In the genomic region with DNA sequence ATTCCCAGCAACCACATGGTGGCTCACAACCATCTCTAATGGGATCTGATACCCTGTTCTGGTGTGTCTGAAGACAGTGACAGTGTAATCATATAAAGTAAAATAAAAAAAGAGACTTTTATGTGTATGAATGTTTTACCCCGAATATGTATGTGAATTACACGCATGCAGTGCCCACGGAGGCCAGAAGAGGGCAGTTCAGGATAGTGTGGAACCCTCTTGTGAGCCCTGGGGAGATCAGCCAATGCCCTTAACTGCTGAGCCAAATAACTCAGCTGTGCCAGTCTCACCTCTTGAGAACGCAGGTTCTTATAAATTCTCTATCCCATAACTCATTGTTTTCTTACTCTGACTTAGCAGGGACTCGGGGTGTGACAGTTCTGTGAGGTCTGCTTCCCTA, we compare ENCODE assay signal across 9 mouse cellular contexts. TPM values are rescaled to one million over a fixed set of nuclear protein-coding genes. Genes with fewer than 3 reads are reported as not detected.
DNase-seq lines count a peak whose midpoint lies in the region; ATAC-seq and TF ChIP-seq lines count a peak whose summit lies in the region.
"Had no signal": no experiment of that assay in that cellular context is flagged by ENCODE, and none has a peak within 500 bp of the region (broad histone marks: within the 10 kb centered on the region; RNA-seq: fewer than 3 reads in every experiment).

No protein-coding gene starts in this region.

- H3K36me3 ChIP-seq in forebrain, embryonic 14.5 days (ENCODE audit: control insufficient read depth, insufficient read depth, low read length), result peaks cover 50% of the 10 kb centered on the region
- H3K36me3 ChIP-seq in forebrain, embryonic 13.5 days (ENCODE audit: poor library complexity, severe bottlenecking), result peaks cover 46% of the 10 kb centered on the region
- H3K36me3 ChIP-seq in lung, embryonic 14.5 days (ENCODE audit: insufficient read depth), result peaks cover 35% of the 10 kb centered on the region
- H3K36me3 ChIP-seq in stomach, postnatal 0 days (ENCODE audit: control insufficient read depth, insufficient read depth, low read length), result peaks cover 26% of the 10 kb centered on the region
- peaks cover 21% of the 10 kb centered on the region for H3K36me3 ChIP-seq in intestine, embryonic 16.5 days (ENCODE audit: control insufficient read depth, insufficient read depth, low read length)

- 66% methylated on average over 5 of the region's 5 CpGs for whole genome bisulfite sequencing in forebrain, embryonic 14.5 days
- 66% methylated on average over 5 of the region's 5 CpGs for WGBS in forebrain, embryonic 13.5 days
- 64% methylated on average over 5 of the region's 5 CpGs for whole genome bisulfite sequencing in lung, embryonic 14.5 days
- WGBS in stomach, postnatal 0 days, result 76% methylated on average over 5 of the region's 5 CpGs
- WGBS in intestine, embryonic 16.5 days, result 70% methylated on average over 5 of the region's 5 CpGs

- H3K27me3 ChIP-seq in forebrain, embryonic 14.5 days (replicated peaks; ENCODE audit: control insufficient read depth, insufficient read depth, low read length), result no peaks in the 10 kb centered on the region
- no peaks in the 10 kb centered on the region for H3K27me3 ChIP-seq in forebrain, embryonic 13.5 days
- no peaks in the 10 kb centered on the region for H3K27me3 ChIP-seq in lung, embryonic 14.5 days (ENCODE audit: insufficient read depth, low read length)
- no peaks in the 10 kb centered on the region for H3K27me3 ChIP-seq in stomach, postnatal 0 days (ENCODE audit: control insufficient read depth, insufficient read depth, low read length)
- H3K27me3 ChIP-seq in intestine, embryonic 16.5 days (replicated peaks; ENCODE audit: control insufficient read depth, insufficient read depth, low read length), result no peaks in the 10 kb centered on the region

- TF ChIP-seq CTCF in lung, embryonic 14.5 days (IDR thresholded peaks at IDR 0.05; ENCODE audit: low read depth), result peak; percentile 58
- TF ChIP-seq CTCF in stomach, postnatal 0 days (IDR thresholded peaks at IDR 0.05; ENCODE audit: low read depth), result peak; percentile 67

- H3K9ac ChIP-seq in forebrain, embryonic 14.5 days (ENCODE audit: low read length), result no peak overlapping the region
- H3K9ac ChIP-seq in forebrain, embryonic 13.5 days, result no peak overlapping the region
- H3K9ac ChIP-seq in lung, embryonic 14.5 days, result no peak overlapping the region
- H3K9ac ChIP-seq in stomach, postnatal 0 days (ENCODE audit: low read length), result no peak overlapping the region
- H3K9ac ChIP-seq in intestine, embryonic 16.5 days (ENCODE audit: low read depth, low read length), result no peak overlapping the region

- H3K9me3 ChIP-seq in forebrain, embryonic 14.5 days (replicated peaks; ENCODE audit: control insufficient read depth, low read length), result no peaks in the 10 kb centered on the region
- no peaks in the 10 kb centered on the region for H3K9me3 ChIP-seq in forebrain, embryonic 13.5 days (replicated peaks)
- no peaks in the 10 kb centered on the region for H3K9me3 ChIP-seq in lung, embryonic 14.5 days (ENCODE audit: low read depth, low read length)
- H3K9me3 ChIP-seq in stomach, postnatal 0 days (ENCODE audit: control insufficient read depth, low read length), result no peaks in the 10 kb centered on the region
- no peaks in the 10 kb centered on the region for H3K9me3 ChIP-seq in intestine, embryonic 16.5 days (ENCODE audit: control insufficient read depth, low read length)

- no peak overlapping the region for H3K4me3 ChIP-seq in forebrain, embryonic 14.5 days (ENCODE audit: low read depth, low read length)
- H3K4me3 ChIP-seq in forebrain, embryonic 13.5 days, result no peak overlapping the region
- no peak overlapping the region for H3K4me3 ChIP-seq in lung, embryonic 14.5 days (ENCODE audit: low read depth, low read length)
- no peak overlapping the region for H3K4me3 ChIP-seq in stomach, postnatal 0 days (ENCODE audit: low read depth, low read length)
- no peak overlapping the region for H3K4me3 ChIP-seq in intestine, embryonic 16.5 days (ENCODE audit: low read length)

- no peaks in the 10 kb centered on the region for H3K4me1 ChIP-seq in forebrain, embryonic 14.5 days (ENCODE audit: control insufficient read depth, insufficient read depth, low read length)
- H3K4me1 ChIP-seq in forebrain, embryonic 13.5 days, result 0 out of 2 replicates have a peak, but pooled peaks cover 3% of the 10 kb centered on the region
- no peaks in the 10 kb centered on the region for H3K4me1 ChIP-seq in lung, embryonic 14.5 days (ENCODE audit: insufficient read depth)
- no peaks in the 10 kb centered on the region for H3K4me1 ChIP-seq in stomach, postnatal 0 days (replicated peaks; ENCODE audit: control insufficient read depth, insufficient read depth)
- no peaks in the 10 kb centered on the region for H3K4me1 ChIP-seq in intestine, embryonic 16.5 days (ENCODE audit: control insufficient read depth, insufficient read depth, low read length)

- no peak overlapping the region for H3K4me2 ChIP-seq in forebrain, embryonic 14.5 days (ENCODE audit: low read length)
- H3K4me2 ChIP-seq in forebrain, embryonic 13.5 days, result no peak overlapping the region
- no peak overlapping the region for H3K4me2 ChIP-seq in lung, embryonic 14.5 days
- H3K4me2 ChIP-seq in stomach, postnatal 0 days (replicated peaks; ENCODE audit: low read depth), result no peak overlapping the region
- no peak overlapping the region for H3K4me2 ChIP-seq in intestine, embryonic 16.5 days (ENCODE audit: low read depth, low read length)

- H3K27ac ChIP-seq in forebrain, embryonic 14.5 days (ENCODE audit: low read depth, low read length), result no peak overlapping the region
- H3K27ac ChIP-seq in forebrain, embryonic 13.5 days, result no peak overlapping the region
- H3K27ac ChIP-seq in lung, embryonic 14.5 days (ENCODE audit: low read depth), result no peak overlapping the region
- no peak overlapping the region for H3K27ac ChIP-seq in stomach, postnatal 0 days (replicated peaks)
- no peak overlapping the region for H3K27ac ChIP-seq in intestine, embryonic 16.5 days (ENCODE audit: low read length)

- DNase-seq in forebrain, embryonic 14.5 days (ENCODE audit: low spot score), result peak; percentile 46
- DNase-seq in lung, embryonic 14.5 days, result peak; percentile 54
- DNase-seq in lung, postnatal 25 days (ENCODE audit: low spot score), result no peak
- DNase-seq in stomach, postnatal 0 days (ENCODE audit: low spot score), result peak; percentile 27
- DNase-seq in natural killer cell, adult 2 months (ENCODE audit: low spot score in 2 of 2), result no peak

- ATAC-seq in forebrain, embryonic 14.5 days, result no peak
- no peak for ATAC-seq in forebrain, embryonic 13.5 days
- no peak for ATAC-seq in lung, embryonic 14.5 days (ENCODE audit: insufficient read depth)
- ATAC-seq in common myeloid progenitor, adult 5-6 weeks (replicated peaks; ENCODE audit: low read depth, poor library complexity, severe bottlenecking), result peak; percentile 61
- no peak for ATAC-seq in stomach, postnatal 0 days (ENCODE audit: low FRiP score, low TSS enrichment)
- ATAC-seq in intestine, embryonic 16.5 days, result no peak

- no peak for TF ChIP-seq EP300 in stomach, postnatal 0 days (optimal IDR thresholded peaks at IDR 0.05)

RNA-seq across cellular contexts. Expression of a gene that starts 12.9 kb away (rescaled TPM):
- 3.1 and 4.4 TPM in 2 replicates for polyA plus RNA-seq in forebrain, embryonic 14.5 days (2014; fragmentation: Nextera tagmentation; extraction: Ambion mirVana)
- polyA plus RNA-seq in forebrain, embryonic 13.5 days (2015; fragmentation: Nextera tagmentation; extraction: Ambion mirVana), result 2.1 TPM in 2 replicates
- not detected in 2 replicates for polyA plus RNA-seq in lung, embryonic 14.5 days (2014; fragmentation: Nextera tagmentation; extraction: Ambion mirVana)
- total RNA-seq in common myeloid progenitor, adult 5-6 weeks (2017), result not detected in 2 replicates
- polyA plus RNA-seq in stomach, postnatal 0 days (2015; fragmentation: Nextera tagmentation; extraction: Ambion mirVana), result 0.21 and 0.30 TPM in 2 replicates
- polyA plus RNA-seq in intestine, embryonic 16.5 days (2015; fragmentation: Nextera tagmentation; extraction: Ambion mirVana), result 0.11 and 0.16 TPM in 2 replicates
- polyA plus RNA-seq: liver, embryonic 16.5 days had no signal

RNA-seq across cellular contexts. Expression of a gene that starts 43.0 kb away (rescaled TPM):
- 51.8 and 71.1 TPM in 2 replicates for polyA plus RNA-seq in forebrain, embryonic 14.5 days (2014; fragmentation: Nextera tagmentation; extraction: Ambion mirVana)
- polyA plus RNA-seq in forebrain, embryonic 13.5 days (2015; fragmentation: Nextera tagmentation; extraction: Ambion mirVana), result 53.7 and 54.6 TPM in 2 replicates
- 37.1 and 42.7 TPM in 2 replicates for polyA plus RNA-seq in lung, embryonic 14.5 days (2014; fragmentation: Nextera tagmentation; extraction: Ambion mirVana)
- 8.1 and 10.8 TPM in 2 replicates for total RNA-seq in common myeloid progenitor, adult 5-6 weeks (2017)
- 39.7 and 41.4 TPM in 2 replicates for polyA plus RNA-seq in stomach, postnatal 0 days (2015; fragmentation: Nextera tagmentation; extraction: Ambion mirVana)
- 81.3 and 83.5 TPM in 2 replicates for polyA plus RNA-seq in intestine, embryonic 16.5 days (2015; fragmentation: Nextera tagmentation; extraction: Ambion mirVana)

Comparison
In these comparisons a context has a peak if more than half of its experiments do, and no peak if none do; other contexts are left out.
1. DNase-seq: peak in forebrain, embryonic 14.5 days (single experiment), lung, embryonic 14.5 days (single experiment) and stomach, postnatal 0 days (single experiment); none in lung, postnatal 25 days (single experiment) and natural killer cell, adult 2 months (0 of 2).